Mouse (Mus musculus): Measurements from ENCODE around the gene Bcl2l11. TPM values are rescaled to one million over a fixed set of nuclear protein-coding genes. Genes with fewer than 3 reads are reported as not detected.
A peak's percentile ranks its signal among the peaks of the same experiment; 100 is the strongest.

The Bcl2l11 gene
- polyA plus RNA-seq, 1 experiment from 2014 or later: 17.4 TPM

DNA sequence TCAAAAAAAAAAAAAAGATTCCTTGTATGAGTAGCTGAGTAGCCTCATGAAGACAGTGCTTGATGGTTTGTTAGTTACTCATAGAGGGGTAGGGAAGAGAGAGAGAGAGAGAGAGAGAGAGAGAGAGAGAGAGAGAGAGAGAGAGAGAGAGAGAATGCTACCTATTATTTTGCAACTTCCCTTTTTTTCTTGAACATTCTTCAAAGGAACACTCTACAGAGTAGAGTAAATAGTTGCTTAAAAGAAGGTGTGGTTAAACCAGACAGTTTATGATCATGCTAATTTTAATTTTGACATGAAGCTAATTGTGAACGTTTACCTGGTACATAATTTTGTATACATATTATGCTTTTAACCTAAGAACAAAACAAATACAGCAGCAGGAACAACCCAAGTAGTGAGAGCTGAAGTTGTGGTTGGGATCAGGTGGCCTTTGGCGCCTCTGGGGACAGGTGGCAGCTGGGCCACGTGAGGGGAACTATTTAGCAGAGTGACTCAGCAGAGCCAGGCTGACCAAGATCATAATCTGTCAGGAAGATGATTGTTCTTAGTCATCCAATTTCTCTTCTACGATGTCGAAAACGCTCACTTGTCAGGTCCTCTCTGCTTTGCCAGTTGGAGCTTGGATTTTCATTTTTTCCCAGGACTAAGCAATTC is 78.0 kb downstream of the Bcl2l11 start:
- Histone ChIP-seq H3K4me1 (no peaks in the 10 kb centered on the region), H3K36me3 (no peaks in the 10 kb centered on the region), H3K4me2 (no peak overlapping the region), H3K9me3 (no peaks in the 10 kb centered on the region), H3K27me3 (replicated peaks) (no peaks in the 10 kb centered on the region), H3K27ac (no peak overlapping the region), H3K9ac (no peak overlapping the region), H3K4me3 (replicated peaks) (no peak overlapping the region)
- ATAC-seq (ENCODE audit: insufficient read depth, low FRiP score, low read depth): no peak
- 72% methylated on average over 6 of the region's 6 CpGs for WGBS

DNA sequence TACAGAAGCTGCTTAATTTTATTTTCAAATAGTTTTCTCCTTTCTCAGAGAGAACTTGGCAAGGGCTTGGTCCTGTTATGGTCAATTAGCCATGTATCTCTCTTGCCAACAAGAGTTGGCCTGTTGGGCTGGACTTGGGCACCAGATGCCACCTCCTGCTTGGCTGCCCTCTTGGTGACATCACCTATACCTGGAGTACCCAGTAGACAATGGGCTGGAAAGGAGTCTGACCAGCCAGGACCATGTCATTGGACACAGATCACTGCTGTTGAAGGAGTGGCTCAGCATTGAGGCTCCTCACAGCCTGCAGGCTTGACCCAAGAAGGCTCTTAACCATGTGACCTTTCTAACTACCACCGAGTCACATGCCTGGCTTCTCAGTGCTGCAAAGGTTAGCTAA is 82.7 kb downstream of the Bcl2l11 start:
- H3K4me3 ChIP-seq (replicated peaks): no peak overlapping the region
- peaks cover 14% of the 10 kb centered on the region for H3K4me1 ChIP-seq

DNA sequence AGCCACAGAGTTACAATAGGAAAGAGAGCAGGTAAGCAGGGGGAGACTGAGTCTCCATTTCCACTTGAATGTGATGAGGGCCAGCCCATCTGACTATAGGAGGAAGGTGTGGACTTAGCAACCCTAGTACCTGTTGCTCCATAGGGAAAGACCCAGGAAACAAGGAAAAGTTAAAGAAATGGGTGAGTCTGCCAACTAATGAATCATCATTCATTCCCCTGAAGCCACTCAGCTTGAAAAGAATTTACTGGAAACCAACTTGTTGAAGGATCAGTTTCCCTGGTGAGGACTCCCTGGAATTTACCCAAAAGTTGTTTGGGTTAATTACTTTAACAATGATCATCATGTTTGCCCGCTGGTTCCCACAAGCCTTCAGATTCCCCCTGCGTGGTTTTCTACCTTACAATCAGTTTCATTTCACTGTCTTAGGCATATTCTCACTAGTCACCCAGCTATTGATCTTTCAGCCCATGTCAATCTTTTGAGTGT is 84.0 kb downstream of the Bcl2l11 start:
- H3K27ac ChIP-seq: no peak overlapping the region
- H3K9me3 ChIP-seq: no peaks in the 10 kb centered on the region
- no peaks in the 10 kb centered on the region for H3K36me3 ChIP-seq
- peaks cover 14% of the 10 kb centered on the region for H3K4me1 ChIP-seq
- 79% methylated on average over 2 of the region's 2 CpGs for WGBS
- H3K4me2 ChIP-seq: no peak overlapping the region
- H3K9ac ChIP-seq: no peak overlapping the region
- H3K27me3 ChIP-seq (replicated peaks): no peaks in the 10 kb centered on the region
- ATAC-seq (ENCODE audit: insufficient read depth, low FRiP score, low read depth): no peak
- H3K4me3 ChIP-seq (replicated peaks): no peak overlapping the region

More for the DNA sequence above, 82.7 kb downstream of the Bcl2l11 start:
- 93% methylated on average over 1 of the region's 1 CpGs for WGBS
- Histone ChIP-seq H3K36me3 (no peaks in the 10 kb centered on the region), H3K9me3 (no peaks in the 10 kb centered on the region), H3K27ac (no peak overlapping the region), H3K27me3 (replicated peaks) (no peaks in the 10 kb centered on the region), H3K4me2 (no peak overlapping the region), H3K9ac (no peak overlapping the region)
- no peak for ATAC-seq (ENCODE audit: insufficient read depth, low FRiP score, low read depth)

DNA sequence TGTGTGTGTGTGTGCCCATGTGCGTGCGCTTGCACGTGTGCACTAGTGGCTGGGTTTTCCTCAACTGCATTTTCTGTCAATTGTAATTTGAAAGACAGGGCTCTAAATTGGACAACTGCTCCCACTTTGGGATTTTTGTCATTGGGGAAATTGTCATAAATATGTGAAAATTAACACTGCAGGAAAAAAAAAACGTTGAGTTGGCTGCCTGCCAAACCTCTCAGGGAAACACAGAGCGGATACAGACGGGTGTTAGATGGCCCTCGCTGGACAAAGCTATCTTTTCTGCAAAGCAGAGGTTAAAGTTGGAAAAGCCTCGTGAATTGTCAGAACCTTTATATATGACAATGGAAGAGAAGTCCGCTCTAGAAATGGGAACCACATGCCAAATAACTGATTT is 84.5 kb downstream of the Bcl2l11 start:
- no peak overlapping the region for H3K27ac ChIP-seq
- H3K27me3 ChIP-seq (replicated peaks): no peaks in the 10 kb centered on the region
- no peaks in the 10 kb centered on the region for H3K9me3 ChIP-seq
- WGBS: 29% methylated on average over 9 of the region's 9 CpGs
- H3K4me3 ChIP-seq (replicated peaks): no peak overlapping the region
- H3K36me3 ChIP-seq: no peaks in the 10 kb centered on the region
- no peak overlapping the region for H3K4me2 ChIP-seq
- peaks cover 14% of the 10 kb centered on the region for H3K4me1 ChIP-seq
- ATAC-seq (ENCODE audit: insufficient read depth, low FRiP score, low read depth): no peak
- no peak overlapping the region for H3K9ac ChIP-seq

DNA sequence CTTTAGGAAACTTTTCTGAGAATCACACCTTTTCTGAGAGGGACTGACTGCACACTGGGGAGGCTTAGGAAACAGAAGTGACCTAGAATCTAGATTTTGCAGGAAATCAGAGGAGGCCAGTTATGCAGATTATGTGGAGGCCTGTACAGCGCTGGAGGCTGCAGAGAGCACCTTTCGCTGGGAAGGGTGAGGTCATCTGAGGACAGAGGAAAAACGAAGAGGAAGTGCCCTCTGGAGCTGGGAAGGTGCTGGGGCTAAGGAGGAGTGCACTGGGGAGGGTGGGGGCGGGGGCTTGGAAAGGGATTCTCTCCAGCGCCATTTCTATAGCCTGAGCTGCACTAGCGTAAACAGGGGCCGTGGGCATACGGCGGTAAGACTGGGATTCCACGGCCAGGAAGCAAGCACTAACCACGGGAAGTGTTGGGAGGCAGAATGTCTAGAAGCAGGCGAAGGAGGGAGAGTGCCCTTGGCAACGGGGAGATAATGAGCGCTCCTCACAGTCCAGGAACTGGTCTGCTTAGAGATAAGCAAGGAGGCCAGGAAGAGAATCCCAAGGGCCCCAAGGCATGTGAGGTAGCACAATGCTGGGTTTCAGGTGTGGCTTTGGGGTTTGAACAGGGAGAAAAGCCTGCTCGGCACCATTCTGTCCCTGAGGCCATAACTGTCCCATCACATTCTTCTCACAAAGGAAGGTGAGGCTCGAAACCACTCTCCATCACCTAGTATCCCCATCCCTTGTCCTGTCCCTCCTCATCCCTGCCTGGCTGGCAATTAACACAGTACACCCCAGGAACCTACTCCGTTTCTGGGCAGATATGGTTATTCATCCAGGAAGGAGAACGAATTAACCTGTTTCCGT is 85.4 kb downstream of the Bcl2l11 start:
- Histone ChIP-seq H3K27me3 (replicated peaks) (no peaks in the 10 kb centered on the region), H3K9ac (no peak overlapping the region), H3K4me2 (peak overlapping the region; percentile 35), H3K27ac (no peak overlapping the region), H3K9me3 (no peaks in the 10 kb centered on the region), H3K4me1 (peaks cover 14% of the 10 kb centered on the region), H3K36me3 (no peaks in the 10 kb centered on the region), H3K4me3 (replicated peaks) (no peak overlapping the region)
- peak; percentile 45; the same call in 1 of the 2 replicates for ATAC-seq (ENCODE audit: insufficient read depth, low FRiP score, low read depth)
- WGBS: 23% methylated on average over 19 of the region's 19 CpGs

DNA sequence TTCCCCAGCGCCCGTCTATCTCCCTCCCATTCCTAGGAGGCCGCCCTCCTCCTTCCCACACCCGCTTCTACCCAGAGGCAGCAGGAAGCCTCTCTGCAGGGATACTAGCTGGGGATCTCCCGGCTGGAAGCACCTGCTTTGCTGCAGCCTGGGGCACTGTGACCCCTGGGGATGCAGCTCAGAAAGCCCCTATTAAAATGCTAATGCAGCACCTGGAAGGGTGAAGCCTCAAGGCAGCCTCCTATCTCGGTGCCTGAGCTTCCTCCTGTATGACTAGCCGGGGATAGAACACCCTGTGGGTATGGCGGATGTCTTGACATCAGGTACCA is 86.0 kb downstream of the Bcl2l11 start:
- WGBS: 53% methylated on average over 8 of the region's 8 CpGs

More for the DNA sequence above, 86.0 kb downstream of the Bcl2l11 start:
- no peak overlapping the region for H3K4me3 ChIP-seq (replicated peaks)
- H3K27me3 ChIP-seq (replicated peaks): no peaks in the 10 kb centered on the region
- H3K27ac ChIP-seq: no peak overlapping the region
- no peaks in the 10 kb centered on the region for H3K36me3 ChIP-seq
- H3K9me3 ChIP-seq: no peaks in the 10 kb centered on the region
- peak overlapping the region; percentile 35 for H3K4me2 ChIP-seq
- no peak for ATAC-seq (ENCODE audit: insufficient read depth, low FRiP score, low read depth)
- H3K4me1 ChIP-seq: peaks cover 14% of the 10 kb centered on the region
- no peak overlapping the region for H3K9ac ChIP-seq
